Mouse (Mus musculus) heart, postnatal 0 days (tissue): ENCODE data around the gene Cachd1. TPM values are rescaled to one million over a fixed set of nuclear protein-coding genes. Genes with fewer than 3 reads are reported as not detected.

Experiments
- ATAC-seq: fragments of 200-750 bp; cut with Nextera tagmentation; 2 replicates; pipeline ENCODE4 v1.8.0; 2017; ENCODE audit warnings: low read depth, moderate number of reproducible peaks, moderate library complexity; ENCODE audit not compliant: insufficient read depth
- DNase-seq: peaks from one replicate; pipeline ENCODE4 v3.0.0-alpha.2; 2016; ENCODE audit warnings: low spot score
- H3K27ac ChIP-seq: fragments of 300-500 bp; sonication (generic); 2 replicates; pipeline ENCODE4 v1.5.1; 2014; ENCODE audit warnings: low read depth, mild to moderate bottlenecking
- H3K27me3 ChIP-seq: fragments of 300-500 bp; sonication (generic); 2 replicates; pipeline ENCODE4 v1.6.1; 2014; ENCODE audit warnings: low read length, mixed read lengths; ENCODE audit not compliant: control insufficient read depth, insufficient read depth
- H3K36me3 ChIP-seq: fragments of 300-500 bp; sonication (generic); replicated peaks from 2 replicates; pipeline ENCODE4 v1.6.1; 2014; ENCODE audit warnings: low read length, mixed read lengths; ENCODE audit not compliant: control insufficient read depth, insufficient read depth
- H3K4me1 ChIP-seq: fragments of 300-500 bp; sonication (generic); 2 replicates; pipeline ENCODE4 v1.6.1; 2014; ENCODE audit warnings: antibody characterized with exemption; ENCODE audit not compliant: control insufficient read depth, insufficient read depth
- H3K4me2 ChIP-seq: fragments of 300-500 bp; sonication (generic); 2 replicates; pipeline ENCODE4 v1.6.1; 2014; ENCODE audit warnings: low read depth, mild to moderate bottlenecking, low read length, moderate library complexity
- H3K4me3 ChIP-seq: fragments of 300-500 bp; sonication (generic); 2 replicates; pipeline ENCODE4 v1.5.1; 2014; ENCODE audit warnings: low read depth, low read length
- H3K9ac ChIP-seq: fragments of 300-500 bp; sonication (generic); replicated peaks from 2 replicates; pipeline ENCODE4 v1.6.1; 2014; ENCODE audit warnings: low read depth, low read length, mixed read lengths
- H3K9me3 ChIP-seq: fragments of 300-500 bp; sonication (generic); replicated peaks from 2 replicates; pipeline ENCODE4 v1.6.1; 2016; ENCODE audit warnings: low read length; ENCODE audit not compliant: control insufficient read depth
- CTCF ChIP-seq: IDR thresholded peaks from 2 replicates; pipeline ENCODE4 v1.5.1; 2016; ENCODE audit warnings: antibody characterized with exemption, control low read depth, low read depth
- EP300 ChIP-seq: IDR thresholded peaks from 2 replicates; pipeline ENCODE4 v1.6.1; 2016; ENCODE audit warnings: antibody characterized with exemption, low read depth
- WGBS: fragments of 180-500 bp; shearing (Covaris S2); extraction: QIAGEN DNeasy Blood & Tissue Kit; methylation state at CpG from one replicate; pipeline ENCODE4 v1.1.7; 2014; 5-methylcytosine and 5-hydroxymethylcytosine counted together
- polyA plus RNA-seq: library from polyadenylated mRNA; unstranded; fragments of >200 nt; fragmentation: Nextera tagmentation; extraction: Ambion mirVana; gene quantifications from 2 replicates; pipeline ENCODE4 v1.2.1, GENCODE M21; 2015
- total RNA-seq: library from RNA; depleted of rRNA; stranded (reverse); fragments of >200 nt; gene quantifications from 2 replicates; pipeline ENCODE4 v1.2.3, GENCODE M21; 2014; ENCODE audit warnings: low replicate concordance

The Cachd1 gene
- total and polyA plus RNA-seq, 2 experiments from 2014 or later: 3.1 to 11.3 TPM

DNA sequence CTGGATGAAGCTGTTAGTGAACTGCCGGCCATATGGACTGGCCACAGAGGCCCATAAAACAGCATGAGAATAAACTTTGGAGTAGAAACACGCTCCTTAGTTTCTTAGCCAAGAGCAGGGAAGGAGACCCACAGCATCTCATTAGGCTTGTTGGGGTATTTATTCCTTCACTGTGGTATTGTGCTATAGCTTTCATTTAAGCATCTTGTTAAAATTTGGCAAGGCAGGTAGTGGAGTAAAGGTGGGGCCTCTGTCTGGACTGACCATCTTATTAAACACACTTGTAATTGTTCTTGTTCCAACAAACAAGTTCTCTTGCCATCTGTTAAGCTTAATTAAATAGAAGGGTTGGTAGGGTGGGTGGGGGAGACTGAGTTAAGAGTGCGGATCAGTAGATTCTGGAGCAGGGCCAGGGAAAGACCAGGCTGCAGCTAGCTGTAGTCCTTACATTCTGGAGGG lies 81.0 kb downstream of the Cachd1 start:
- DNase-seq (no peak), ATAC-seq (no peak)
- Histone ChIP-seq H3K9ac (no peak overlapping the region), H3K4me3 (no peak overlapping the region), H3K36me3 (no peaks in the 10 kb centered on the region), H3K27ac (no peak overlapping the region), H3K9me3 (no peaks in the 10 kb centered on the region), H3K4me1 (peaks cover 10% of the 10 kb centered on the region), H3K4me2 (no peak overlapping the region), H3K27me3 (no peaks in the 10 kb centered on the region)
- 75% methylated on average over 3 of the region's 3 CpGs for WGBS
- no peak for TF ChIP-seq CTCF
- no peak for TF ChIP-seq EP300

DNA sequence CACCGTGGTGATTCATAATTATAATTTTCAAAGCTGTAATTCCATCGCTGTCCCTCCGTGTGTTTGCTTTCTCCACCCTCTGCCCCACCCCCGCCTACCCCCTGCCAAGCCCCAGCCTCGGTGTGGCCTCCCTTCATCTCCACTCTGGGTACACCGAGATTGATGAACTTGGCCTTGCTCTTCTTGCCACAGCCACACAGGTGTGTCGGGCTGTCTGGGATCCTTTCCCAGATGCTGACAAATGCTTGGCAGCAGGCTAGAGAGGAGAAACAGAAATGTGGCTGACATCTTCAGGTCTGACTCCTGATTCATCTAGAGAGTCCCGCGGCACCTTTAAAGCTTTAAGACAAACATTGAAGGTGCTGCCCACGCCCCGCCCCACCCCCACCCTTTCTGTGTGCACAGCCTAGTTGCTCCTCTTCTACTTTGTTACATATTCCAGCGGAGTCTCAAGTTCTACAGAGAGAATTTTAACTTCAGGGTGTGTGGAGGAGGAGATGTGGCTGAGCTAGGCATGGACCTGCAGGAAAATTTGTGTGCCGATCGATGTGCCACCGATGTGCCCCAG lies 87.5 kb downstream of the Cachd1 start:
- Histone ChIP-seq H3K27ac (no peak overlapping the region), H3K4me2 (no peak overlapping the region), H3K4me1 (0 out of 2 replicates have a peak, but pooled peaks cover 4% of the 10 kb centered on the region), H3K9me3 (no peaks in the 10 kb centered on the region), H3K4me3 (no peak overlapping the region), H3K9ac (no peak overlapping the region), H3K27me3 (no peaks in the 10 kb centered on the region), H3K36me3 (no peaks in the 10 kb centered on the region)
- DNase-seq (no peak), ATAC-seq (no peak)
- TF ChIP-seq CTCF: no peak
- no peak for TF ChIP-seq EP300
- WGBS: 58% methylated on average over 15 of the region's 15 CpGs

- WGBS: 69% methylated on average over 13 of the region's 13 CpGs
- DNase-seq (no peak), ATAC-seq (no peak)
- Histone ChIP-seq H3K9me3 (no peaks in the 10 kb centered on the region), H3K4me2 (no peak overlapping the region), H3K4me1 (0 out of 2 replicates have a peak, but pooled peaks cover 4% of the 10 kb centered on the region), H3K36me3 (no peaks in the 10 kb centered on the region), H3K9ac (no peak overlapping the region), H3K27ac (no peak overlapping the region), H3K27me3 (no peaks in the 10 kb centered on the region), H3K4me3 (no peak overlapping the region)
- no peak for TF ChIP-seq EP300
- TF ChIP-seq CTCF: no peak
These were observed 88.9 kb downstream of the Cachd1 start for GRCm38 (mm10) chr4:100865423-100865822.

DNA sequence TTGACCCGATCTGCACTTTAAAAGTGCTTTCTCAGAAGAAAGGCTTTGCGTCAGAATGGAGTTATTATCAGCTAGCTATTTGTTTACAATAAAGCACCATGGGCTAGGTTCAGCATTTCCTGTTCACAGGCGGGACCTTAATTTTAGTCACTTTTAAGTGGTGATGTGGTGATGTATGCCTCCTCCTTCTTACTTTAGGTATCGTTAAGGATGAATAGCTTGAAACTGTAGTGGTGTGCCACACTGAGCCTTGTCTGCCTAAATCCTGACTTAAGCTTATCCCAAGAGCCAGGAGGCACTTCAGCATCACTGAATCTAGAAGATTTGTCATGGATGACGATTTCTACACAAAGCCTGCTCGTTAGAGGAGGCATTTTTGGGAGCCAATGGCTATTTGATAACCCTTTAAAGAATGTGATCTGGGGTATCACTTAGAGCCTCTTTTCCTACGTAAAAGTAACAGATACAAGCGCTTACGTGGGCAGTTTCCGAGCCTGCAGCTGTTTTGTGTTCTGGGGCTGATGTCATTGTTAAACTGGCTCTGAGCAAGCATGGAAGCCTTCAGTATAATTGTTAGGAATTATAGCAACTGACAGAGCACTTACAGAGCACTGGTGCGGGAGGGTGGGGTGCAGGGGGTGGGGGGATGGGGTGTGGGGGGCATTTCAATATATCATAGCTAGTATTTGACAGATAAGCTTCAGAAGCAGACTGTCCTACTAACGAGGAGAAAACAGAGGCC lies 89.7 kb downstream of the Cachd1 start:
- Histone ChIP-seq H3K9ac (no peak overlapping the region), H3K27ac (no peak overlapping the region), H3K4me2 (no peak overlapping the region), H3K4me3 (no peak overlapping the region), H3K4me1 (0 out of 2 replicates have a peak, but pooled peaks cover 4% of the 10 kb centered on the region), H3K9me3 (no peaks in the 10 kb centered on the region), H3K27me3 (no peaks in the 10 kb centered on the region), H3K36me3 (no peaks in the 10 kb centered on the region)
- no peak for TF ChIP-seq EP300
- TF ChIP-seq CTCF: no peak
- DNase-seq (no peak), ATAC-seq (no peak)
- 57% methylated on average over 12 of the region's 12 CpGs for WGBS

GRCm38 (mm10) chr4:100877351-100877750 lies 100.9 kb downstream of the Cachd1 start:
- no peaks in the 10 kb centered on the region for H3K9me3 ChIP-seq
- no peak overlapping the region for H3K4me3 ChIP-seq
- H3K4me1 ChIP-seq: peaks cover 11% of the 10 kb centered on the region
- H3K9ac ChIP-seq: no peak overlapping the region
- no peaks in the 10 kb centered on the region for H3K27me3 ChIP-seq
- H3K4me2 ChIP-seq: no peak overlapping the region
- no peaks in the 10 kb centered on the region for H3K36me3 ChIP-seq
- DNase-seq (no peak), ATAC-seq (no peak)
- H3K27ac ChIP-seq: no peak overlapping the region
- TF ChIP-seq EP300: no peak
- 69% methylated on average over 3 of the region's 3 CpGs for WGBS
